ENCODE assay signal across 10 mouse cellular contexts in the genomic region with DNA sequence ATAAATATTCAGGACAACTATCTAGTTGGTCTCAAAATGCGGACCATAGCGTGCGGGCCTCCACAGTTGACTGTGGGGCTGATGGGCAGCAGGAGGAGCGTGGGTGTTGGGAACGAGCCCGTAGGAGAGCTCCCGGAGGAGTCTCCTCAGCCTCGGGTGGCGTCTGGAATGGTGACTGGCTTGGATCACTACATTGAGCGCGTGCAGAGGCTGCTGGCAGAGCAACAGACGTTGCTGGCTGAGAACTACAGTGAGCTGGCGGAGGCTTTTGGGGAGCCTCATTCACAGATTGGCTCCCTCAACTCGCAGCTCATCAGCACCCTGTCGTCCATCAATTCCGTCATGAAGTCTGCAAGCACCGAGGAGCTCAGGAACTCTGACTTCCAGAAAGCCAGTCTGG.
DNase-seq lines count a peak whose midpoint lies in the region; ATAC-seq and TF ChIP-seq lines count a peak whose summit lies in the region.
"Had no signal": no experiment of that assay in that cellular context is flagged by ENCODE, and none has a peak within 500 bp of the region (broad histone marks: within the 10 kb centered on the region; RNA-seq: fewer than 3 reads in every experiment).

No protein-coding gene starts in this region.

- H3K27me3 ChIP-seq in forebrain, embryonic 16.5 days (replicated peaks; ENCODE audit: control insufficient read depth, insufficient read depth, low read length): peaks cover 6% of the 10 kb centered on the region; the same call in 1 of the 2 replicates
- peaks cover 14% of the 10 kb centered on the region for H3K27me3 ChIP-seq in forebrain, embryonic 13.5 days
- H3K27me3 ChIP-seq in heart, postnatal 0 days (ENCODE audit: control insufficient read depth, insufficient read depth, low read length): no peaks in the 10 kb centered on the region
- no peaks in the 10 kb centered on the region for H3K27me3 ChIP-seq in hindbrain, embryonic 16.5 days (replicated peaks; ENCODE audit: control insufficient read depth, insufficient read depth, low read length)

- no peak for TF ChIP-seq EP300 in heart, postnatal 0 days (IDR thresholded peaks at IDR 0.05; ENCODE audit: low read depth)

- H3K27ac ChIP-seq in forebrain, embryonic 16.5 days (ENCODE audit: low read length): peak overlapping the region; percentile 58; the same call in 1 of the 2 replicates
- no peak overlapping the region for H3K27ac ChIP-seq in forebrain, embryonic 13.5 days
- H3K27ac ChIP-seq in heart, postnatal 0 days (ENCODE audit: low read depth): no peak overlapping the region; the same call in 1 of the 2 replicates
- H3K27ac ChIP-seq in hindbrain, embryonic 16.5 days (ENCODE audit: low read depth, low read length): no peak overlapping the region
- H3K27ac ChIP-seq: liver, embryonic 14.5 days had no signal

- H3K9ac ChIP-seq in forebrain, embryonic 16.5 days (replicated peaks; ENCODE audit: low read depth, low read length): no peak overlapping the region
- no peak overlapping the region for H3K9ac ChIP-seq in forebrain, embryonic 13.5 days
- no peak overlapping the region for H3K9ac ChIP-seq in heart, postnatal 0 days (replicated peaks; ENCODE audit: low read depth, low read length)
- H3K9ac ChIP-seq in hindbrain, embryonic 16.5 days (ENCODE audit: low read depth, low read length): no peak overlapping the region
- H3K9ac ChIP-seq: liver, embryonic 14.5 days had no signal

- no peak overlapping the region for H3K4me3 ChIP-seq in forebrain, embryonic 16.5 days (replicated peaks; ENCODE audit: low read length)
- H3K4me3 ChIP-seq in forebrain, embryonic 13.5 days: no peak overlapping the region
- H3K4me3 ChIP-seq in heart, postnatal 0 days (ENCODE audit: low read depth, low read length): peak overlapping the region; percentile 11
- no peak overlapping the region for H3K4me3 ChIP-seq in hindbrain, embryonic 16.5 days (ENCODE audit: low read length)

- no peak for TF ChIP-seq CTCF in heart, postnatal 0 days (IDR thresholded peaks at IDR 0.05; ENCODE audit: low read depth)

- DNase-seq in brain, adult 2 months (ENCODE audit: low read depth, low spot score): peak; percentile 55
- DNase-seq in heart, postnatal 0 days (ENCODE audit: low spot score): no peak
- DNase-seq in lung, postnatal 10 days: peak; percentile 79
- DNase-seq in thymus, postnatal 4 days: no peak
- no peak for DNase-seq in Muller cell, postnatal 12 days (ENCODE audit: inconsistent ontology term)
- DNase-seq: kidney, postnatal 14 days had no signal

- ATAC-seq in forebrain, embryonic 16.5 days: peak; percentile 72
- ATAC-seq in forebrain, embryonic 13.5 days: no peak
- ATAC-seq in heart, postnatal 0 days (ENCODE audit: insufficient read depth, low read depth): no peak
- no peak for ATAC-seq in hindbrain, embryonic 16.5 days

- H3K4me2 ChIP-seq in forebrain, embryonic 16.5 days (ENCODE audit: low read length): no peak overlapping the region
- H3K4me2 ChIP-seq in forebrain, embryonic 13.5 days: no peak overlapping the region
- peak overlapping the region; percentile 35 for H3K4me2 ChIP-seq in heart, postnatal 0 days (ENCODE audit: low read depth, low read length)
- no peak overlapping the region for H3K4me2 ChIP-seq in hindbrain, embryonic 16.5 days (ENCODE audit: low read length)

- H3K4me1 ChIP-seq in forebrain, embryonic 16.5 days (replicated peaks; ENCODE audit: control insufficient read depth, insufficient read depth, low read length): peaks cover 17% of the 10 kb centered on the region
- peaks cover 10% of the 10 kb centered on the region for H3K4me1 ChIP-seq in forebrain, embryonic 13.5 days
- H3K4me1 ChIP-seq in heart, postnatal 0 days (ENCODE audit: control insufficient read depth, insufficient read depth): 0 out of 2 replicates have a peak, but pooled peaks cover 16% of the 10 kb centered on the region
- H3K4me1 ChIP-seq in hindbrain, embryonic 16.5 days (ENCODE audit: control insufficient read depth, insufficient read depth, low read depth, low read length): peaks cover 7% of the 10 kb centered on the region

- 78% methylated on average over 17 of the region's 17 CpGs for WGBS in forebrain, embryonic 16.5 days
- WGBS in forebrain, embryonic 13.5 days: 90% methylated on average over 17 of the region's 17 CpGs
- WGBS in heart, postnatal 0 days: 47% methylated on average over 17 of the region's 17 CpGs
- 84% methylated on average over 17 of the region's 17 CpGs for WGBS in hindbrain, embryonic 16.5 days

- H3K9me3 ChIP-seq in forebrain, embryonic 16.5 days (ENCODE audit: control insufficient read depth, low read length): no peaks in the 10 kb centered on the region
- no peaks in the 10 kb centered on the region for H3K9me3 ChIP-seq in forebrain, embryonic 13.5 days (replicated peaks)
- H3K9me3 ChIP-seq in heart, postnatal 0 days (replicated peaks; ENCODE audit: control insufficient read depth, low read length): no peaks in the 10 kb centered on the region
- no peaks in the 10 kb centered on the region for H3K9me3 ChIP-seq in hindbrain, embryonic 16.5 days (ENCODE audit: control insufficient read depth, low read length)

- no peaks in the 10 kb centered on the region for H3K36me3 ChIP-seq in forebrain, embryonic 16.5 days (ENCODE audit: control insufficient read depth, insufficient read depth)
- H3K36me3 ChIP-seq in forebrain, embryonic 13.5 days (ENCODE audit: poor library complexity, severe bottlenecking): peaks cover 11% of the 10 kb centered on the region; the same call in 1 of the 2 replicates
- H3K36me3 ChIP-seq in heart, postnatal 0 days (replicated peaks; ENCODE audit: control insufficient read depth, insufficient read depth, low read length): peaks cover 42% of the 10 kb centered on the region
- 0 out of 2 replicates have a peak, but pooled peaks cover 3% of the 10 kb centered on the region for H3K36me3 ChIP-seq in hindbrain, embryonic 16.5 days (ENCODE audit: control insufficient read depth, insufficient read depth, low read length)

Comparison
In these comparisons a context has a peak if more than half of its experiments do, and no peak if none do; other contexts are left out.
1. DNase-seq: peak in brain, adult 2 months (single experiment) and lung, postnatal 10 days (single experiment); none in heart, postnatal 0 days (single experiment), thymus, postnatal 4 days (single experiment) and Muller cell, postnatal 12 days (single experiment).